Mouse (Mus musculus) forebrain, embryonic 10.5 days (tissue): ENCODE measurements at regions not wholly inside any gene's neighbourhood (a gene's known extent, or its start where the extent isn't known, plus 50 kb on each side); places are given as distances from the start of the nearest gene placed in this dataset.

Source experiments
- DNase-seq: peaks from one replicate; pipeline ENCODE4 v3.0.0-alpha.2; 2017; ENCODE audit warnings: low spot score; ENCODE audit errors: extremely low spot score
- H3K27ac ChIP-seq: fragments of 300-500 bp; sonication (generic); 2 replicates; pipeline ENCODE4 v1.5.1; 2016; ENCODE audit warnings: mild to moderate bottlenecking
- H3K27me3 ChIP-seq: fragments of 300-500 bp; sonication (generic); 2 replicates; pipeline ENCODE4 v1.6.1; 2016; ENCODE audit warnings: mild to moderate bottlenecking; ENCODE audit not compliant: poor library complexity, severe bottlenecking
- H3K36me3 ChIP-seq: fragments of 300-500 bp; sonication (generic); replicated peaks from 2 replicates; pipeline ENCODE4 v1.6.1; 2016; ENCODE audit warnings: mild to moderate bottlenecking, moderate library complexity
- H3K4me1 ChIP-seq: fragments of 300-500 bp; sonication (generic); 2 replicates; pipeline ENCODE4 v1.6.1; 2016
- H3K4me3 ChIP-seq: fragments of 300-500 bp; sonication (generic); 2 replicates; pipeline ENCODE4 v1.5.1; 2016; ENCODE audit warnings: mild to moderate bottlenecking, moderate library complexity
- H3K9me3 ChIP-seq: fragments of 300-500 bp; sonication (generic); 2 replicates; pipeline ENCODE4 v1.6.1; 2016; ENCODE audit warnings: mild to moderate bottlenecking, moderate library complexity
- whole genome bisulfite sequencing: fragments of 180-500 bp; shearing (Covaris S2); methylation state at CpG from one replicate; pipeline ENCODE4 v1.1.7; 2016; 5-methylcytosine and 5-hydroxymethylcytosine counted together

DNA sequence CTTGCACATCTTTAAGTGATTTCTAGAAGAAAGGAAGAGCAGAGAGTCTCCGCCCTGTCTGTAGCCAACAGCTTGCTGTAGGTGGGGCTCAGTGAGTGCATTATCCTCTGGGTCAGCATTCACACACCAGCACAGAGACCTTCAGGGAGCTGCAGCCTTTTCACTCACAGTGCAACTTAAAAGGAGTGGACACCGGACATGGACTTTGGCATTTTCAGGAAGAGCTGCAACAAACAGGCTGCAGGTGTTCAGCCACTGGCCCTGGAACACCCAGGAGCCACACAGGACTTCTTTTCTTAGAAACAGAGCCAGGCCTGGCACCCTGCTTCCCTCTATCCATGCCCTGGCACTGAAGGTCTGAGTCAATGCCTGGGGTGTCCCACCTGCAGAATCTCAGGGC is 166.3 kb upstream of the Ppp2r2d start:
- Histone ChIP-seq H3K36me3 (no peaks in the 10 kb centered on the region), H3K27me3 (no peaks in the 10 kb centered on the region), H3K4me3 (no peak overlapping the region), H3K4me1 (no peaks in the 10 kb centered on the region), H3K27ac (no peak overlapping the region), H3K9me3 (no peaks in the 10 kb centered on the region)
- no peak for DNase-seq
- 92% methylated on average over 2 of the region's 2 CpGs for WGBS

DNA sequence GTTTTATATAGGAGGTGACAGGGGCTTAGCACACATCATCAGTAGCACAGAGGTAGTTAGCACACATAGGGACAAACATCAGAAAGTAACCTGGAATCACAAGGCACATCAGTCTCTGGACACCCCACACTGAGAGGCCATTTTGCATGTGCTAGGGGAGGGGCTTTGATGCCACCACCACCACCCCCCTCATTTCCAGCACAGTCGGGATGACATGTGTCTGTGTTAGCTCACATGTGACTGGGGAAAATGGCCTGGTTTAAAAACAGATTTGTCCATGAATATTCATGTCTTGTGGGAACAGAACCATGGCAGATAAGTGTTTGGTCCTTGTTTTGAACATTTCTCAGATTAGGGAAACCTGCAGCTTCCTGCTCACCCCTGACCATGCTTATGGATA is 172.9 kb upstream of the Ppp2r2d start:
- Histone ChIP-seq H3K4me1 (peaks cover 13% of the 10 kb centered on the region), H3K27ac (no peak overlapping the region)
- WGBS = 69% methylated on average over 1 of the region's 1 CpGs

DNA sequence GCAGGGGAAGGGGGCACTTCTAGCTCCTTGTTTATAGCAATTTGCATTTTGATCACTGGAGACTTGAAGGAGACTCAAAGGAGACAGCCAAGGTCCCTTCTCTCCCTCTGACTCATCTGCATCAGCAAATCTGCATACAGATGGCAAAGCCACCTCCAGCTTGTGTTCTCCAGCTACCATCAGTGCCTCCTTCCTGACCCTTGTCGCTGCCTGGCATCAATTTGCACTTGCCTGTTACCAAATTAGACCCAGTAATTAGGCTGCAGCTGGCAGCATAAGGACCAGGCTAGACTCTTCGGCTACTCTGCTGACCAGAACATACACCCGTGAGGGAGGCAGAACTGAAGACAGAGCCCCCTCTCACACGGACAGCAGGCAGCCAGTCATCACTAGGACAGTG is 177.5 kb upstream of the Ppp2r2d start:
- 49% methylated on average over 4 of the region's 4 CpGs for WGBS
- no peaks in the 10 kb centered on the region for H3K36me3 ChIP-seq
- no peak overlapping the region for H3K4me3 ChIP-seq
- H3K4me1 ChIP-seq = peaks cover 13% of the 10 kb centered on the region
- no peak overlapping the region for H3K27ac ChIP-seq
- H3K27me3 ChIP-seq = no peaks in the 10 kb centered on the region
- H3K9me3 ChIP-seq = no peaks in the 10 kb centered on the region
- DNase-seq = no peak

More for the DNA sequence above, 172.9 kb upstream of the Ppp2r2d start:
- no peak overlapping the region for H3K4me3 ChIP-seq
- DNase-seq = no peak
- H3K36me3 ChIP-seq = no peaks in the 10 kb centered on the region
- no peaks in the 10 kb centered on the region for H3K27me3 ChIP-seq
- no peaks in the 10 kb centered on the region for H3K9me3 ChIP-seq

GRCm38 (mm10) chr7:138660124-138660523 is 185.8 kb upstream of the Ppp2r2d start:
- 90% methylated on average over 4 of the region's 4 CpGs for WGBS

DNA sequence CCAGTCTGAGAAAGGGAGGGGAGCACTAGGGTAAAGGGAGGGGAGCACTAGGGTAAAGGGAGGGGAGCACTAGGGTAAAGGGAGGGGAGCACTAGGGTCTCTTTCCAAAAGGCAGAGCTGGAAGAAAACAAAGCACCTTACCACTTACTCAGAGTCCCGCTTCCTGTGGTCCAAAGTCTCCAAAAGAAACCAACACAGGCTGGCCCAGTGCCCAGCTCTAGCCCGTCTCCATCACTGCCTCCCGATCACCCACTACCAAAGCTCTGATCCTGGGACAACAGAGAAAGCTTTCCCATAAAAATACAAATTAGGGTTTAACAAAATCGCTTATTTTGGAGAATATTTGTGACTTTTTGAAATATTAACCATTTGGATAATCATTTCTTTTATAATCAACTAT is 188.4 kb upstream of the Ppp2r2d start:
- H3K4me3 ChIP-seq = no peak overlapping the region
- H3K27ac ChIP-seq = no peak overlapping the region
- WGBS = 91% methylated on average over 4 of the region's 4 CpGs
- H3K4me1 ChIP-seq = peaks cover 8% of the 10 kb centered on the region; the same call in 1 of the 2 replicates
- no peaks in the 10 kb centered on the region for H3K27me3 ChIP-seq
- H3K36me3 ChIP-seq = no peaks in the 10 kb centered on the region
- DNase-seq = no peak
- H3K9me3 ChIP-seq = 0 out of 2 replicates have a peak, but pooled peaks cover 1% of the 10 kb centered on the region

More at GRCm38 (mm10) chr7:138660124-138660523, 185.8 kb upstream of the Ppp2r2d start:
- no peak for DNase-seq
- H3K4me3 ChIP-seq = no peak overlapping the region
- H3K27me3 ChIP-seq = no peaks in the 10 kb centered on the region
- H3K27ac ChIP-seq = no peak overlapping the region
- no peaks in the 10 kb centered on the region for H3K36me3 ChIP-seq
- peaks cover 8% of the 10 kb centered on the region; the same call in 1 of the 2 replicates for H3K4me1 ChIP-seq
- no peaks in the 10 kb centered on the region for H3K9me3 ChIP-seq

DNA sequence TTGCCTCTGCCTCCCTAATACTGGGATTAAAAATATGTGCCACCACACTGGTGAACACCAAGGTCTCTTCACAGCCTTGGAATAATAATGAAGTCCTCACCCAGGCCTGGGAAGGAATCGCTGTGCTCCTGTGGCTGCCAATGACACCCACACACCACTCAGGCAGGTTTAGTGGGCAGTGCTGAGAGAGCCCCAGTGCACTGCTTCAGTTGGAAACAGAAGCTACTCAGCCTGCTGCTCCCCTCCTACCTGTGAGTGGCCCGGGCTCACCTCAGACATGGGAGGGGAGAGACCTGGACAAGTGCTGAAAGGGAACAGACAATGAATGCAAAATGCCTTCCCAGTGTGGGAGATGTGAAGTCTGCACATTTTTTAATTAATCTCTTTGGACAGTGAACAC is 188.8 kb upstream of the Ppp2r2d start:
- Histone ChIP-seq H3K4me3 (no peak overlapping the region), H3K27ac (no peak overlapping the region), H3K27me3 (no peaks in the 10 kb centered on the region), H3K4me1 (peaks cover 8% of the 10 kb centered on the region; the same call in 1 of the 2 replicates), H3K36me3 (no peaks in the 10 kb centered on the region), H3K9me3 (0 out of 2 replicates have a peak, but pooled peaks cover 3% of the 10 kb centered on the region)
- no peak for DNase-seq
- 91% methylated on average over 2 of the region's 2 CpGs for WGBS

GRCm38 (mm10) chr7:138655940-138656339 is 189.9 kb upstream of the Ppp2r2d start:
- Histone ChIP-seq H3K4me3 (no peak overlapping the region), H3K36me3 (no peaks in the 10 kb centered on the region), H3K27ac (0 out of 2 replicates have a peak overlapping the region, but pooled peaks have one; percentile 30), H3K4me1 (peaks cover 8% of the 10 kb centered on the region; the same call in 1 of the 2 replicates), H3K9me3 (0 out of 2 replicates have a peak, but pooled peaks cover 3% of the 10 kb centered on the region), H3K27me3 (no peaks in the 10 kb centered on the region)
- no peak for DNase-seq
- 78% methylated on average over 3 of the region's 3 CpGs for WGBS

DNA sequence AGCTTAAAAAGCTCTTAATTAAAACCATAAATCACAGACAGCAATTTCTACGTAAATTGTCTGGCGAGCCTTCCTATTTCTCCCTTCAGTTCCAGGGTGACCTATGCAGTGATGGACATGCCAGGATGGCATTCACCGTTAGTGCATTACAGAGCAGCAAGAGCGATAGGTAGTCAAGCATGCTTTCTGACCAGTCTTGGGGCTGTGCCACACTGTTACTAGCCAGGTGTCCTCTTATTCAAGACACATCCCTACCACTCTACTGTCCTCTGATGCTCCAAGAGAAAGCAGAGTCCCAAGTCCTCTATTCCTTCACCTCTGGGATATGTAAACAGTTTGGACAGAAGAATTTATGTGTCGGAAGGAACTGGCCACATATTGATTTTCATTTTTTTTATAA is 194.9 kb upstream of the Ppp2r2d start:
- no peaks in the 10 kb centered on the region for H3K27me3 ChIP-seq
- H3K4me3 ChIP-seq = no peak overlapping the region
- WGBS = 94% methylated on average over 5 of the region's 5 CpGs
- H3K4me1 ChIP-seq = peaks cover 1% of the 10 kb centered on the region; the same call in 1 of the 2 replicates
- DNase-seq = no peak
- 0 out of 2 replicates have a peak, but pooled peaks cover 3% of the 10 kb centered on the region for H3K9me3 ChIP-seq
- H3K36me3 ChIP-seq = no peaks in the 10 kb centered on the region
- H3K27ac ChIP-seq = no peak overlapping the region

DNA sequence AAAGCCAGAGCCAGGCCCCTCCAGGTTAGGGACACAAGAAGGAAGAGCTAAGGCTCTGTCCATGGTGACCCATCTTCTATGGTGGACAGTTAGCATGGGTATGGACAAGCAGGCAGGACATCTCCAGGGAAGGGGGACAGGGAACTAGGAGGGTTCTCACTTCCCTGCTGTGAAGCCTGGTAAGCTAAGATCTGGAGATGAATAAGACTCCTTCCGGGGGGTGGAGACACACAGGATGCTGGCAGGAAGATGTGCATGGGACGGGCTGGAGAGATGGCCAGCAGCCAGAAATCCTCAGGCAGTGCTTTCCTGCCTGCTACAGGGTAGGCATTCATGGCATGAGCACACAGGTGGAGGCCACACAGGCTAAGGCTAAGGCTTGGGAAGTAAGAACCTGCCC is 198.2 kb upstream of the Ppp2r2d start:
- Histone ChIP-seq H3K27ac (no peak overlapping the region), H3K4me1 (no peaks in the 10 kb centered on the region), H3K36me3 (no peaks in the 10 kb centered on the region), H3K4me3 (no peak overlapping the region), H3K27me3 (no peaks in the 10 kb centered on the region), H3K9me3 (0 out of 2 replicates have a peak, but pooled peaks cover 2% of the 10 kb centered on the region)
- WGBS = 81% methylated on average over 2 of the region's 2 CpGs
- DNase-seq = no peak

- DNase-seq = no peak
- H3K4me1 ChIP-seq = no peaks in the 10 kb centered on the region
- no peak overlapping the region for H3K4me3 ChIP-seq
- 79% methylated on average over 6 of the region's 6 CpGs for WGBS
- no peak overlapping the region for H3K27ac ChIP-seq
- no peaks in the 10 kb centered on the region for H3K27me3 ChIP-seq
- H3K36me3 ChIP-seq = no peaks in the 10 kb centered on the region
- H3K9me3 ChIP-seq = no peaks in the 10 kb centered on the region
Observed at GRCm38 (mm10) chr7:138640492-138641165, 205.2 kb upstream of the Ppp2r2d start.

DNA sequence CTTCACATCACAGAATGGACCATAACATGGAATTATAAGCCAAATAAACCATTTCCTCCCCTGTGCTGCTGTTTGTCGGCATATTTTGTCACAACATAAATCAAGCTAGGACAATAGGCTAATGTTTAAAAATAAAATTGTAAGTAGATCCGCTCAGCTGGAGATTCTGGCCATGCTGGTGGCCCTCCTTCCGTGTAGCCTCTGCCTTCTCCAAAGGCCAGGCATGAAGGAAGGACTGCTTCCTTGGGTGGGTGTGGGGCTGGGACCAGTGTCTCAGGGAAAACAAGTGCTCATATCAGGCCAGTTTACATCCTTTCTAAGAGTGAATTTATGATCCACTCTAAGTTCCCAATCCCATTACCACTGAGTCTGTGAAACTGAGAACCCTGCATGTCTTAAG is 206.3 kb upstream of the Ppp2r2d start:
- 86% methylated on average over 3 of the region's 3 CpGs for WGBS
- Histone ChIP-seq H3K27me3 (no peaks in the 10 kb centered on the region), H3K9me3 (no peaks in the 10 kb centered on the region), H3K4me3 (no peak overlapping the region), H3K4me1 (no peaks in the 10 kb centered on the region), H3K36me3 (no peaks in the 10 kb centered on the region), H3K27ac (no peak overlapping the region)
- no peak for DNase-seq

DNA sequence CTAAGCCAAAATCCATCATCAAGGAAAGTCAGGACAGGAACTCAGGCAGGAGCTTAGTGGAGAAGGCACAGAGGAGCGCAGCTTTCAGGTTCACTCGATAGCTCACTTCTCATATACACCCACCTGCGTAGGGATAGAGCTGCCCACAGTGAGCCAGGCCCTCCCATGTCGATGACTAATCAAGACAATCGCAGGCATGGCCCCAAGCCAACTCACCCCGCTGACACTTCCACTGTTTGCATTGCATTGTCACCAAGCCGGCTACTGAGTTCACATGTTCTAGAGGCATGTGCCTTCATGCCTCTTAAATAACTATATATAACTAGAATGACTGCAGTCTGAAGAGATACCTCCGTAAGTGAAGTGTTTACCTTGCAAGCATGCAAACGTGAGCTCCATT is 219.8 kb upstream of the Ppp2r2d start:
- Histone ChIP-seq H3K4me3 (no peak overlapping the region), H3K4me1 (no peaks in the 10 kb centered on the region), H3K27me3 (no peaks in the 10 kb centered on the region), H3K9me3 (no peaks in the 10 kb centered on the region), H3K27ac (no peak overlapping the region), H3K36me3 (no peaks in the 10 kb centered on the region)
- WGBS = 94% methylated on average over 9 of the region's 9 CpGs
- no peak for DNase-seq

DNA sequence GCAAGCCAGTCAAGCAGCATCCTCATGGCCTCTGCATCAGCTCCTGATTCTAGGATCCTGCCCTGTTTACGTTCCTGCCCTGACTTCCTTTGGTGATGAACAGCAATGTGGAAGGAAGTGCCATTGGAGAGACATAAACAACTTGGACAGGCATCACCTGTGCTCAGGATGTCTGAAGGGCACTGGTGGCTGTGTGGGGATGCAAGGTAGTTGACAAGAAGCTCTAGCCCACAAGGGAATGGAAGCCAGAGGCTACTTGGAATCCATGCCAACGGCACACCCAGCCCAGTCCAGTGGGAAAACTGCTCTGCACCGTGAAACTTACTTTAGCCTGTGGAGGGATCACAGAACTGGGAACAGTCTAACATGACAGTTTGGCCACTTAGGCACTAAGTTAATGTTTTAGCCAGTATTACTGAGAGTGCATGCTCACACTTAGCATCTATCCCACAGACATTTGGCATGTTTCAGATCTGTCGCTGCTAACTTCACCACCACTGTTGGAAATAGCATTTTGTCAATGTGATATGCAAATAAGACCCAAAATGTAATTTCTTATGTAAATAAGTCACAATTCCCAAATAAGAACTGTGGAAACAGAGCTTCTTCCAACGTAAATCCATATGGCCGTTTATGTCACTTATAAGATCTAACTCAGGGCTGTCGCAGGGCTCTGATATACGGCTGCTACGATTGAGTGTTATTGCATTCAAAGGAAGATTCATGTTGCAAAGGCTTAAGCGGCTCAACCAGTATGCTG is 223.5 kb upstream of the Tcerg1l start:
- DNase-seq = no peak
- H3K27ac ChIP-seq = no peak overlapping the region
- no peak overlapping the region for H3K4me3 ChIP-seq
- no peaks in the 10 kb centered on the region for H3K27me3 ChIP-seq
- 0 out of 2 replicates have a peak, but pooled peaks cover 7% of the 10 kb centered on the region for H3K4me1 ChIP-seq
- no peaks in the 10 kb centered on the region for H3K9me3 ChIP-seq
- 92% methylated on average over 10 of the region's 10 CpGs for WGBS
- no peaks in the 10 kb centered on the region for H3K36me3 ChIP-seq
